Mouse (Mus musculus) G1E (cell line): Measurements from ENCODE around the gene Rundc1. TPM values are rescaled to one million over a fixed set of nuclear protein-coding genes. Genes with fewer than 3 reads are reported as not detected.
"Not testable (repeated sequence)": the region's sequence is repeated elsewhere in the genome, so short reads cannot be mapped to it uniquely, and the experiment has no call there.

ENCODE experiments used
- ATAC-seq: 2 replicates; pipeline ENCODE4 v1.8.0; 2016; ENCODE audit warnings: mild to moderate bottlenecking; ENCODE audit not compliant: insufficient number of reproducible peaks, poor library complexity, low FRiP score, severe bottlenecking; ENCODE audit errors: extremely low read depth
- DNase-seq: peaks from one replicate; pipeline ENCODE4 v3.0.0; 2012; ENCODE audit warnings: low spot score
- H3K27me3 ChIP-seq: 2 replicates; pipeline ENCODE4 v1.6.1; 2012; ENCODE audit warnings: mild to moderate bottlenecking, low read length, inconsistent platforms; ENCODE audit not compliant: insufficient read depth
- H3K36me3 ChIP-seq: replicated peaks from 2 replicates; pipeline ENCODE3; 2012; ENCODE audit warnings: mild to moderate bottlenecking, inconsistent platforms
- H3K4me1 ChIP-seq: 2 replicates; pipeline ENCODE4 v1.6.1; 2012; ENCODE audit warnings: low read depth, low read length, inconsistent platforms, mixed read lengths; ENCODE audit not compliant: insufficient read depth
- H3K4me3 ChIP-seq: 2 replicates; pipeline ENCODE4 v1.5.1; 2012; ENCODE audit warnings: low read depth, mild to moderate bottlenecking, inconsistent platforms, low read length, moderate library complexity, mixed read lengths
- H3K9me3 ChIP-seq: replicated peaks from 2 replicates; pipeline ENCODE4 v1.6.1; 2012; ENCODE audit warnings: inconsistent platforms
- CTCF ChIP-seq: IDR thresholded peaks from 2 replicates; pipeline ENCODE4 v1.5.1; 2012; ENCODE audit warnings: low read depth, low read length, inconsistent platforms, mixed read lengths
- GATA1 ChIP-seq: IDR thresholded peaks from 2 replicates; pipeline ENCODE4 v1.6.1; 2012; ENCODE audit warnings: borderline replicate concordance, low read length, inconsistent platforms, mixed read lengths
- GATA2 ChIP-seq: IDR thresholded peaks from 2 replicates; pipeline ENCODE4 v1.6.1; 2012; ENCODE audit warnings: low read depth, low read length, inconsistent platforms, borderline replicate concordance
- POLR2AphosphoS5 ChIP-seq: IDR thresholded peaks from 2 replicates; pipeline ENCODE4 v1.6.1; 2012; ENCODE audit warnings: low read depth, low read length, inconsistent platforms; ENCODE audit not compliant: insufficient replicate concordance
- TAL1 ChIP-seq: conservative IDR thresholded peaks from 2 replicates; pipeline ENCODE4 v1.6.1; 2012; ENCODE audit warnings: low read depth, low read length, inconsistent platforms, mixed read lengths
- polyA plus RNA-seq: library from polyadenylated mRNA; stranded (reverse); fragments of >175 nt; gene quantifications from 2 replicates; pipeline ENCODE4 v1.2.3, GENCODE M21; 2012
- total RNA-seq, 2 experiments: library from RNA; stranded (forward) in 1 of 2; stranded (reverse) in 1 of 2; fragments of 200-1000 nt in 1 of 2; fragments of >200 nt in 1 of 2; fragmentation: Nextera tagmentation in 1 of 2; gene quantifications; 2 replicates each; pipeline ENCODE4 v1.2.3; 2014 to 2017

Rundc1 gene
- total and polyA plus RNA-seq, 3 experiments, result 5.0 to 7.6 (median 7.2) TPM

GRCm38 (mm10) chr11:101442760-101443159 lies 17.9 kb downstream of the Rundc1 start:
- Histone ChIP-seq H3K27me3 (no peaks in the 10 kb centered on the region), H3K4me1 (peaks cover 32% of the 10 kb centered on the region)
- no peak for ATAC-seq

DNA sequence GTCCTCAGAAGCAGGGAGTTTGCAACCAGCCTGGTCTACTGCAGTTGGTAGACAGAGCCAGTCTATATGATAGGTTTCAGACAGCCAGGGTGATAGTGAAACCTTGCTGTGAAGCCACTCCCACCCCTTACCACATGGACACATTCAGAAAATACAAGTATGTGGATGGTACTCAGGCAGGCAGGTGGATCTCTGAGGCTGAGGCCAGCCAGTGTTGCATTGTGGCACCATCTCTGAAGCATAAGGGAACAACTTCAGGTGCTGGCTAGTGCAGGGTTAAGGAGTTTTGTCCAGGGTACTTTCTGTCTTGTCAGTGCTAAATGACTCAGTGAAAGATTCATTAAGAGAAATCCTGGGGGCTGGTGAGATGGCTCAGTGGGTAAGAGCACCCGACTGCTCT lies 21.4 kb downstream of the Rundc1 start:
- DNase-seq (no peak), ATAC-seq (no peak)
- TF ChIP-seq POLR2AphosphoS5 (0 out of 2 replicates have a peak, but pooled peaks have one; percentile 38), CTCF (no peak)
- peaks cover 58% of the 10 kb centered on the region for H3K4me1 ChIP-seq
- H3K27me3 ChIP-seq, result no peaks in the 10 kb centered on the region
- H3K9me3 ChIP-seq, result no peaks in the 10 kb centered on the region
- H3K36me3 ChIP-seq, result peaks cover 42% of the 10 kb centered on the region
- H3K4me3 ChIP-seq, result no peak overlapping the region

More at GRCm38 (mm10) chr11:101442760-101443159, 17.9 kb downstream of the Rundc1 start:
- Histone ChIP-seq H3K4me3 (peak overlapping the region; percentile 87), H3K9me3 (no peaks in the 10 kb centered on the region), H3K36me3 (peaks cover 37% of the 10 kb centered on the region)
- DNase-seq, result no peak
- TF ChIP-seq GATA2, result no peak
- no peak for TF ChIP-seq GATA1
- TF ChIP-seq POLR2AphosphoS5, result no peak
- TF ChIP-seq CTCF, result no peak

DNA sequence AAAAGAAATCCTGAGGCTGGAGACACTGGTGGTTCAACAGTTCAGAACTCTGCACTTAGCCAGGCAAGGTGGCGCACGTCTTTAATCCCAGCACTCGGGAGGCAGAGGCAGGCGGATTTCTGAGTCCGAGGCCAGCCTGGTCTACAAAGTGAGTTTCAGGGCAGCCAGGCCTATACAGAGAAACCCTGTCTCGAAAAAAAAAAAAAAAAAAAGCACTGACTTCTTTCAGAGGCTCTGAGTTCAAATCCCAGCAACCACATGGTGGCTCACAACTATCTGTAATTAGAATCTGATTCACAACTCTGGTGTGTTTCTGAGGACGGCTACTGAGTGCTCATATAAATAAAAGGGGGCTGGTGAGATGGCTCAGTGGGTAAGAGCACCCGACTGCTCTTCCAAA lies 22.0 kb downstream of the Rundc1 start:
- H3K4me3 ChIP-seq, DNase-seq, H3K9me3 ChIP-seq, ATAC-seq, H3K27me3 ChIP-seq: not testable (repeated sequence)
- Histone ChIP-seq H3K4me1 (peaks cover 63% of the 10 kb centered on the region), H3K36me3 (peaks cover 45% of the 10 kb centered on the region)

DNA sequence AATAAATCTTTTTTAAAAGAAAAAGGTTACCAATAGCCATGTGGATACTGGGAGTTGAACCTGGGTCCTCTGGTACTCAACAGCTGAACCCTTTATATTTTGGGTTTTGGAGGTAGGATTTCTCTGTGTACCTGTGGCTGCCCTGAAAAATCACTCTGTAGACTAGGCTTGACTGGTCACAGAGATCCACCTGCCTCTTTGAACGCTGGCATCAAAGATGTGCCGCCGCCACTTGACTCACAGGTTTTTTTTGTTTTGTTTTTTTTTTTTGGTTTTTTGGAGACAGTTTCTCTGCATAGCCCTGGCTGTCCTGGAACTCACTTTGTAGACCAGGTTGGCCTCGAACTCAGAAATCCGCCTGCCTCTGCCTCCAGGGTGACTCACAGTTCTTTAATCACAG lies 22.9 kb downstream of the Rundc1 start:
- Histone ChIP-seq H3K27me3 (no peaks in the 10 kb centered on the region), H3K4me3 (peak overlapping the region; percentile 77; the same call in 1 of the 2 replicates), H3K36me3 (peaks cover 50% of the 10 kb centered on the region), H3K4me1 (peaks cover 72% of the 10 kb centered on the region), H3K9me3 (no peaks in the 10 kb centered on the region)
- TF ChIP-seq GATA1 (no peak), POLR2AphosphoS5 (no peak), GATA2 (no peak), TAL1 (no peak), CTCF (no peak)
- ATAC-seq (no peak), DNase-seq (no peak)

GRCm38 (mm10) chr11:101448274-101448746 lies 23.4 kb downstream of the Rundc1 start, which contains the start of gene Ifi35:
Ifi35 (plus strand) TSS chr11:101448407.
- Histone ChIP-seq H3K27me3 (no peaks in the 10 kb centered on the region), H3K4me3 (peak within 1 kb of the TSS; percentile 77), H3K9me3 (no peaks in the 10 kb centered on the region), H3K4me1 (peaks cover 72% of the 10 kb centered on the region), H3K36me3 (peaks cover 49% of the 10 kb centered on the region)
- TF ChIP-seq TAL1, result no peak
- TF ChIP-seq CTCF, result no peak
- TF ChIP-seq GATA1, result no peak
- TF ChIP-seq GATA2, result no peak
- no peak for TF ChIP-seq POLR2AphosphoS5
- DNase-seq, result peak; percentile 32
- ATAC-seq, result peak; percentile 79

GRCm38 (mm10) chr11:101448899-101449298 lies 24.0 kb downstream of the Rundc1 start:
- Histone ChIP-seq H3K9me3 (no peaks in the 10 kb centered on the region), H3K4me1 (peaks cover 71% of the 10 kb centered on the region), H3K36me3 (peaks cover 49% of the 10 kb centered on the region), H3K27me3 (no peaks in the 10 kb centered on the region), H3K4me3 (peak overlapping the region; percentile 77)
- ATAC-seq (0 out of 2 replicates have a peak, but pooled peaks have one; percentile 10), DNase-seq (no peak)
- TF ChIP-seq GATA2, result no peak
- no peak for TF ChIP-seq TAL1
- TF ChIP-seq POLR2AphosphoS5, result no peak
- no peak for TF ChIP-seq CTCF
- TF ChIP-seq GATA1, result no peak

DNA sequence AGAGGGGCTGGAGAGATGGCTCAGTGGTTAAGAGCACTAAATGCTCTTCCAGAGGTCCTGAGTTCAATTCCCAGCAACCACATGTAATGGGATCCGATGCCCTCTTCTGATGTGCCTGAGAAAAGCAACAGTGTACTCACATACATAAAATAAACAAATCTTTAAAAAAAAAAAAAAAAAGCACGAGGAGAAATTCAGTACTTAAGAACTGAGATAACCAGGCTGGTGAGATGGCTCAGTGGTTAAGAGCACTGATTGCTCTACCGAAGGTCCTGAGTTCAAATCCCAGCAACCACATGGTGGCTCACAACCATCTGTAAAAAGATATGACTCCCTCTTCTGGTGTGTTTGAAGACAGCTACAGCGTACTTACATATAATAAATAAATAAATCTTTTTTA lies 24.7 kb downstream of the Rundc1 start:
- not testable (repeated sequence) for ATAC-seq, H3K9me3 ChIP-seq, DNase-seq, H3K27me3 ChIP-seq
- peak overlapping the region; percentile 77; the same call in 1 of the 2 replicates for H3K4me3 ChIP-seq
- H3K4me1 ChIP-seq, result peaks cover 70% of the 10 kb centered on the region
- peaks cover 47% of the 10 kb centered on the region for H3K36me3 ChIP-seq
